Mouse (Mus musculus) myocyte (in vitro differentiated cells): ENCODE results near the gene Rapgef5. TPM values are rescaled to one million over a fixed set of nuclear protein-coding genes. Genes with fewer than 3 reads are reported as not detected.

Source experiments
- H3K27me3 ChIP-seq: one replicate; pipeline ENCODE4 v1.6.1; 2011; ENCODE audit not compliant: control insufficient read depth, insufficient read depth, insufficient read length
- H3K36me3 ChIP-seq: one replicate; pipeline ENCODE4 v1.6.1; 2011; ENCODE audit not compliant: control insufficient read depth, insufficient read depth
- H3K4me2 ChIP-seq: one replicate; pipeline ENCODE4 v1.6.1; 2011; ENCODE audit warnings: low read depth, control low read depth
- H3K4me3 ChIP-seq: one replicate; pipeline ENCODE4 v1.5.1; 2011; ENCODE audit warnings: mild to moderate bottlenecking, control low read depth, moderate library complexity
- H3K79me2 ChIP-seq: one replicate; pipeline ENCODE4 v1.6.1; 2011; ENCODE audit not compliant: control insufficient read depth, insufficient read depth
- H3ac ChIP-seq: one replicate; pipeline ENCODE4 v1.6.1; 2011; ENCODE audit not compliant: control insufficient read depth, insufficient read length
- E2F4 ChIP-seq: IDR thresholded peaks from one replicate; pipeline ENCODE4 v1.6.1; 2011; ENCODE audit warnings: mild to moderate bottlenecking, control low read depth, moderate library complexity; ENCODE audit not compliant: insufficient read depth
- MYOD1 ChIP-seq, 3 experiments: IDR thresholded peaks; one replicate each; pipeline ENCODE4 v1.6.1; 2011; ENCODE audit warnings: control low read depth in 2 of 3, low read depth in 2 of 3, mild to moderate bottlenecking in 2 of 3, moderate library complexity in 1 of 3; ENCODE audit not compliant: insufficient read length in 2 of 3, control insufficient read depth in 1 of 3
- MYOG ChIP-seq, 3 experiments: IDR thresholded peaks; one replicate each; pipeline ENCODE4 v1.6.1; 2011; ENCODE audit warnings: control low read depth in 2 of 3, low read depth in 2 of 3, mild to moderate bottlenecking in 2 of 3; ENCODE audit not compliant: insufficient read length in 2 of 3, control insufficient read depth in 1 of 3, insufficient read depth in 1 of 3
- POLR2A ChIP-seq: IDR thresholded peaks from one replicate; pipeline ENCODE4 v1.6.1; 2011; ENCODE audit warnings: low read depth, mild to moderate bottlenecking, control low read depth, moderate library complexity; ENCODE audit not compliant: insufficient read length
- REST ChIP-seq: IDR thresholded peaks from one replicate; pipeline ENCODE4 v1.6.1; 2011; ENCODE audit warnings: mild to moderate bottlenecking, control low read depth, moderate library complexity; ENCODE audit not compliant: insufficient read depth, insufficient read length
- TCF12 ChIP-seq: IDR thresholded peaks from one replicate; pipeline ENCODE4 v1.6.1; 2011; ENCODE audit warnings: mild to moderate bottlenecking, control low read depth; ENCODE audit not compliant: poor library complexity, insufficient read depth, severe bottlenecking
- TCF3 ChIP-seq: IDR thresholded peaks from one replicate; pipeline ENCODE4 v1.6.1; 2011; ENCODE audit warnings: low read depth, control low read depth; ENCODE audit not compliant: insufficient read length
- USF1 ChIP-seq: IDR thresholded peaks from one replicate; pipeline ENCODE4 v1.6.1; 2011; ENCODE audit warnings: low read depth, mild to moderate bottlenecking, control low read depth, moderate library complexity
- polyA plus RNA-seq: library from polyadenylated mRNA; unstranded; fragments of >200 nt; fragmentation: generic; extraction: Trizol; gene quantifications from one replicate; pipeline ENCODE4 v1.2.1, GENCODE M21; 2012; ENCODE audit warnings: missing spikeins

The Rapgef5 gene
- polyA plus RNA-seq, 1 experiment: 0.01 TPM

DNA sequence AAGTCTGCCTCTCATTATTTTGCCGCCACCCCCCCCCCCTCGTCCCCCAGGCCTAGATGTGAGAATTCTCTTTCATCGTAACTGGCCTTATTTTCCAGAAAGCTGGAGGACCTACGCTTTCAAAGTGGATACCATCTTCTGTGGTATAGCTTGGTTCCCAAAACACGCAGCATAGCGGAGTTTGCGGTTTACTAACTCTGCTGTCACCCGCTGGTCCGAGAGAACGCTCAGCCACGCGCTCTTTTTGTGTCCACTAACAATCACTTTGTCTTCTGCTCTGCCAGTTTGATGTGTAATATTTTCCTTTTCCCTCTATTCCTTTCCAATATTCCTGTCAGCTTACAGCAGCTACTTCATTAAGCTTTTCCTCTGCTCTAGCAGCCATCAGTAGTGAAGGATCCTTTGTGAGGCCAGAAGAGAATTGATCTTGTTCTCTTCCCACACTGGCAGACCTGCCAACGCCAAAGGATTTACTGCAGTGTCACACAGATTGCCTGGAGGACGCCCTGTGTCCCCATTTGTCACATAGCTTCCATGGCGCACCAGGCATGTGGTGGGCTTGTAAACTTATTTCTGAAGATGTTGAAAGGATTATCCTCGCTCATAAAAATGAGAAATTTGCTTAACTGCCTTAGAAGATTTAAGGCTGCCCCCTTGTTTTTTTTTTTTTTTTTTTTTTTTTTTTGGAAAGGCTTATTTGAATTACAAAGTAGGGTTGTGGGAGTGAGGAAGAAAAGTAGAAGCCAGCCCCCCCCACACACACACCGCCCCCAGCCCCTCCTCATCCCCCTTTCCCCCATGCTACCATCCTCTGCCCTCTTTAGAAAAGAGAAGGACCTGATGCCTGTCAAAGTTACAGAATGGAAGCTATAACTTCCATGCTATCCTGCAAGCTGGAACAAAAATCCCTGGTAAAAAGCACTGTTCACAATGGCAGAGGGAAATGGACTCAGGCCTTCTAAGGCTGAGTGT lies 292.4 kb downstream of the Rapgef5 start:
- no peak for TF ChIP-seq TCF12
- TF ChIP-seq REST: no peak
- no peak for TF ChIP-seq TCF3
- no peak for TF ChIP-seq MYOG (IDR thresholded peaks at IDR 0.05; ENCODE audit: control insufficient read depth in 1 of 3, insufficient read depth in 1 of 3, insufficient read length in 2 of 3, low read depth in 2 of 3)
- no peak for TF ChIP-seq USF1
- TF ChIP-seq MYOD1 (IDR thresholded peaks at IDR 0.05; ENCODE audit: control insufficient read depth in 1 of 3, insufficient read length in 2 of 3, low read depth in 2 of 3): no peak
- TF ChIP-seq POLR2A: no peak
- TF ChIP-seq E2F4: no peak
- H3ac ChIP-seq: no peak overlapping the region
- no peaks in the 10 kb centered on the region for H3K79me2 ChIP-seq
- H3K4me2 ChIP-seq: no peak overlapping the region
- no peaks in the 10 kb centered on the region for H3K27me3 ChIP-seq
- H3K4me3 ChIP-seq: no peak overlapping the region
- H3K36me3 ChIP-seq: no peaks in the 10 kb centered on the region
